Mouse (Mus musculus) liver, embryonic 11.5 days (tissue): ENCODE results near the gene Spaca5. TPM values are rescaled to one million over a fixed set of nuclear protein-coding genes. Genes with fewer than 3 reads are reported as not detected.

ENCODE experiments used
- polyA plus RNA-seq: library from polyadenylated mRNA; unstranded; fragments of >200 nt; fragmentation: Nextera tagmentation; extraction: Ambion mirVana; gene quantifications from 2 replicates; pipeline ENCODE4 v1.2.1, GENCODE M21; 2014

Spaca5 gene
- polyA plus RNA-seq, 1 experiment from 2014 or later = not detected

Other genes with a start within 250 kb of the Spaca5 start
- gene Timp1, start 198.2 kb upstream of the Spaca5 start, polyA plus RNA-seq = 8.8 and 10.6 TPM in 2 replicates
- gene Syn1, start 147.4 kb upstream of the Spaca5 start, polyA plus RNA-seq = 0.48 and 0.60 TPM in 2 replicates
- gene Cfp, start 136.9 kb upstream of the Spaca5 start, polyA plus RNA-seq = 11.5 and 12.0 TPM in 2 replicates
- gene Elk1, start 117.8 kb upstream of the Spaca5 start, polyA plus RNA-seq = 3.4 and 4.1 TPM in 2 replicates
- gene Uxt, start 106.4 kb upstream of the Spaca5 start, polyA plus RNA-seq = 62.7 and 66.7 TPM in 2 replicates
- gene Zfp182, start 6.1 kb upstream of the Spaca5 start, polyA plus RNA-seq = 4.5 TPM in 2 replicates
- gene Zfp300, start 21.1 kb downstream of the Spaca5 start, polyA plus RNA-seq = 0.33 and 0.48 TPM in 2 replicates
- not detected in 2 replicates for gene Ssxa1, start 47.4 kb downstream of the Spaca5 start, polyA plus RNA-seq
- not detected in 2 replicates for gene Gm21876, start 107.2 kb downstream of the Spaca5 start, polyA plus RNA-seq